Mouse (Mus musculus) cerebellum, adult 8-10 months (tissue): ENCODE results near the gene Trp53i11.

Experiments
- DNase-seq: peaks from one replicate; pipeline ENCODE4 v3.0.0; 2022

The Trp53i11 gene

GRCm38 (mm10) chr2:93172460-93172859, 14.9 kb upstream of the Trp53i11 start:
- no peak for DNase-seq

- no peak for DNase-seq
Observed at GRCm38 (mm10) chr2:93174159-93174558, 13.2 kb upstream of the Trp53i11 start.

- DNase-seq, result no peak
Observed at GRCm38 (mm10) chr2:93175278-93175677, 12.1 kb upstream of the Trp53i11 start.

GRCm38 (mm10) chr2:93175721-93176120, 11.6 kb upstream of the Trp53i11 start:
- DNase-seq, result no peak

GRCm38 (mm10) chr2:93176193-93176798, 11.1 kb upstream of the Trp53i11 start:
- DNase-seq, result no peak

- no peak for DNase-seq
Observed at GRCm38 (mm10) chr2:93176871-93177667, 10.3 kb upstream of the Trp53i11 start.

GRCm38 (mm10) chr2:93177668-93178312, 9.6 kb upstream of the Trp53i11 start:
- DNase-seq, result no peak

GRCm38 (mm10) chr2:93178313-93178677, 9.1 kb upstream of the Trp53i11 start:
- no peak for DNase-seq

GRCm38 (mm10) chr2:93179603-93180002, 7.7 kb upstream of the Trp53i11 start:
- DNase-seq, result no peak

- DNase-seq, result peak; percentile 69
Observed at GRCm38 (mm10) chr2:93180077-93180844, 7.1 kb upstream of the Trp53i11 start.

GRCm38 (mm10) chr2:93182859-93183258, 4.5 kb upstream of the Trp53i11 start:
- DNase-seq, result no peak

GRCm38 (mm10) chr2:93188020-93188760, 842 bp downstream of the Trp53i11 start:
- DNase-seq, result no peak

- no peak for DNase-seq
Observed at GRCm38 (mm10) chr2:93188761-93189458, 1.6 kb downstream of the Trp53i11 start.

- DNase-seq, result no peak
Observed at GRCm38 (mm10) chr2:93190771-93191487, 3.6 kb downstream of the Trp53i11 start.

GRCm38 (mm10) chr2:93191488-93192181, 4.3 kb downstream of the Trp53i11 start:
- DNase-seq, result no peak

GRCm38 (mm10) chr2:93192182-93192560, 4.8 kb downstream of the Trp53i11 start:
- no peak for DNase-seq

- DNase-seq, result no peak
Observed at GRCm38 (mm10) chr2:93192671-93193080, 5.3 kb downstream of the Trp53i11 start.

GRCm38 (mm10) chr2:93193806-93194205, 6.5 kb downstream of the Trp53i11 start:
- no peak for DNase-seq

- DNase-seq, result peak; percentile 97
Observed at GRCm38 (mm10) chr2:93198846-93199245, 11.5 kb downstream of the Trp53i11 start.

GRCm38 (mm10) chr2:93199531-93199974, 12.2 kb downstream of the Trp53i11 start:
- DNase-seq, result peak; percentile 64
